Mouse (Mus musculus) embryonic facial prominence, embryonic 13.5 days (tissue): ENCODE results near the gene Olfr201. TPM values are rescaled to one million over a fixed set of nuclear protein-coding genes. Genes with fewer than 3 reads are reported as not detected.
"Not testable (repeated sequence)": the region's sequence is repeated elsewhere in the genome, so short reads cannot be mapped to it uniquely, and the experiment has no call there.

Source experiments
- ATAC-seq: fragments of 200-750 bp; cut with Nextera tagmentation; 2 replicates; pipeline ENCODE4 v1.8.0; 2017; ENCODE audit warnings: low read depth; ENCODE audit not compliant: insufficient number of reproducible peaks, insufficient read depth, low FRiP score, low TSS enrichment
- H3K27ac ChIP-seq: fragments of 300-500 bp; sonication (generic); 2 replicates; pipeline ENCODE4 v1.5.1; 2015; ENCODE audit warnings: moderate library complexity, mild to moderate bottlenecking, inconsistent platforms
- H3K27me3 ChIP-seq: fragments of 300-500 bp; sonication (generic); 2 replicates; pipeline ENCODE4 v1.6.1; 2015; ENCODE audit warnings: mild to moderate bottlenecking, inconsistent platforms
- H3K36me3 ChIP-seq: fragments of 300-500 bp; sonication (generic); 2 replicates; pipeline ENCODE4 v1.6.1; 2015; ENCODE audit warnings: mild to moderate bottlenecking, inconsistent platforms
- H3K4me1 ChIP-seq: fragments of 300-500 bp; sonication (generic); 2 replicates; pipeline ENCODE4 v1.6.1; 2015; ENCODE audit warnings: inconsistent platforms
- H3K4me2 ChIP-seq: fragments of 300-500 bp; sonication (generic); 2 replicates; pipeline ENCODE4 v1.6.1; 2015; ENCODE audit warnings: moderate library complexity, mild to moderate bottlenecking, inconsistent platforms
- H3K4me3 ChIP-seq: fragments of 300-500 bp; sonication (generic); 2 replicates; pipeline ENCODE4 v1.5.1; 2015; ENCODE audit warnings: mild to moderate bottlenecking, inconsistent platforms
- H3K9ac ChIP-seq: fragments of 300-500 bp; sonication (generic); 2 replicates; pipeline ENCODE4 v1.6.1; 2015; ENCODE audit warnings: mild to moderate bottlenecking, inconsistent platforms
- H3K9me3 ChIP-seq: fragments of 300-500 bp; sonication (generic); 2 replicates; pipeline ENCODE4 v1.6.1; 2016; ENCODE audit warnings: inconsistent platforms
- WGBS: fragments of 180-500 bp; shearing (Covaris S2); methylation state at CpG from one replicate; pipeline ENCODE4 v1.1.7; 2015; ENCODE audit warnings: mixed read lengths; 5-methylcytosine and 5-hydroxymethylcytosine counted together
- polyA plus RNA-seq: library from polyadenylated mRNA; unstranded; fragments of >200 nt; fragmentation: Nextera tagmentation; extraction: Ambion mirVana; gene quantifications from 2 replicates; pipeline ENCODE4 v1.2.1, GENCODE M21; 2015

Gene Olfr201
- not detected in 2 replicates for polyA plus RNA-seq

DNA sequence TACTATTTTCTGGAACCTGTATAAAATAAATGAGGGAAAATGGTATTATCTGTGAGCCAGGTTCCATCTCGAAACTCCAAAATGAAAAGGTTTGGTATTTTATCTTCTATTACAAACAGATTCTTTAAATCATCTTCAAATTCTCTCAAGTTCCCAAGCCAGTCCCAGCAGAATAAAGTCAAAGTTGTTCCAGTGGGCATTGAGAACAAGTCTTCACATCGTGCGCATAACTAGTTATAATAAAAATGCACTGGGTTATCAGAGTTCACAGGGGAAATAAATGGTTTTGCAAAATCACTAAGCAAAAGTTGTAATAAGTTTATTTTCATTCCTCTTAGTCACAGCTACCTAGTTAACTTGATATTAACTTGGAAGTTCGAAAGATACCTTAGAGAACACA is at the start of gene Olfr201:
TSS of gene Olfr201 (minus strand) at position 101 of the 400 bp plus-strand sequence.
- not testable (repeated sequence) for ATAC-seq, H3K9ac ChIP-seq, H3K27ac ChIP-seq, H3K4me3 ChIP-seq, H3K4me1 ChIP-seq, H3K27me3 ChIP-seq, H3K4me2 ChIP-seq, H3K9me3 ChIP-seq, H3K36me3 ChIP-seq
- 89% methylated on average over 4 of the region's 4 CpGs for whole genome bisulfite sequencing

DNA sequence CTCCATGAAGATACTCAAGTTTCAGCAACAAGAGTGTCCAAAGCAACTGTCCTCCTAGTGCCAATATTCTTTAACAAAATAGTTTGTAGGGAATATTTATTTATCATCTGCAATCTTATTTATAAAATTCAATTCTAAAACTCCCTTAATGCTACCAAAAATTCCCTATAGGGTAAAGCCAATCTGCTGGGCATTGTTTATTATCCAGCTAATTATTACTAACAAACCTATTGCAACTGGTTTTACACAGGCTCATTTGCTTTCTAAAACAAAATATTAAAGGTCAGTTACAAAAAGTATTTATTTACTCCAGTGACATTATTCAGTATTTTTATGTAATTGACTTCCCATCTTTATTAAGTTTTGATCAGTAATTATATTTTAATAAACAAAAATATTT is 45.7 kb upstream of the Olfr201 start, which contains the start of gene Olfr204:
TSS of gene Olfr204 (minus strand) at position 101 of the 400 bp plus-strand sequence.
- Histone ChIP-seq H3K4me2 (no peak within 1 kb of the TSS), H3K4me1 (no peaks in the 10 kb centered on the region), H3K27ac (no peak within 1 kb of the TSS), H3K36me3 (no peaks in the 10 kb centered on the region), H3K9me3 (no peaks in the 10 kb centered on the region), H3K9ac (no peak within 1 kb of the TSS), H3K4me3 (no peak within 1 kb of the TSS), H3K27me3 (no peaks in the 10 kb centered on the region)
- no peak for ATAC-seq

DNA sequence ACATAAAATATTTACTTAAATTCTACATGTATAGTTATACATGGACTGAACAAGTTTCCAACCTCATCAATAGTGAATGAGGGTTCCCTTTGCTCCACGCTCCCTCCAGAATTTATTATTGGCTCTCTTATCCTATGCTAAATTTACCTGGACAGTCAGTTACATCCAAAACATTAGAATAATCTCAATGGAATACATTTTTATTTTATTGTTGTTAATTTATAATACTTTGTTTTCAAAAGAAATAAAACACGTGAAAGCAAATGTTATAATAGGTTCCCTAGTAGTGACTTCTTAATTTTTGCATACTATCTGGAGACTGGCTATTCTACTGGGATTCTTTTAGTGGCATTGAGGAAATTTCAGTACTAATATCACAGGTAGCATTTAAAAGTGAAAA is 26.1 kb upstream of the Olfr201 start, which contains the start of gene Olfr203:
TSS of gene Olfr203 (plus strand) at position 301 of the 400 bp plus-strand sequence.
- no peaks in the 10 kb centered on the region for H3K4me1 ChIP-seq
- no peaks in the 10 kb centered on the region for H3K36me3 ChIP-seq
- H3K4me2 ChIP-seq, result no peak within 1 kb of the TSS
- no peak within 1 kb of the TSS for H3K4me3 ChIP-seq
- no peak for ATAC-seq
- H3K9ac ChIP-seq, result no peak within 1 kb of the TSS
- no peaks in the 10 kb centered on the region for H3K9me3 ChIP-seq
- H3K27ac ChIP-seq, result no peak within 1 kb of the TSS
- H3K27me3 ChIP-seq, result no peaks in the 10 kb centered on the region
- 84% methylated on average over 2 of the region's 2 CpGs for WGBS

DNA sequence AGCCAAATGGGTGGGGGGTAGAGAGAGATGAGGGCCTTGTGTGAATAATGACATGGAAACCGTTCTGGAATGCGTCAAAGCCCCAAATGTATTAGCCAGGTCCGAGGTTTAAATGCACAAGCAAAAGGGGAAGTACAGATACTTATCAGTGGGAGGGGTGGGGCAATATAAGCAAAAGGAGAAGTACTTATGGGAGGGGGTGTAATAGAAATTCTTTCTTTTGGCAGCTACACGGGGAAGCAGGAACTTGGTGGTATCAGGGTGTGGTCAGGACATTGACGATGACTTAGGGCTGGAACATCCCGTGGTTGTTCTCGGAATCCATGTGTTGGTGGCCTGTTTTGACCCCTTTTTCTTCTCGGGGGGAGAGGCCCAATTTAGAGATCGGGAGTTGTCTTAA is 15.1 kb upstream of the Olfr201 start:
- 75% methylated on average over 9 of the region's 9 CpGs for WGBS
- H3K4me2 ChIP-seq, H3K4me3 ChIP-seq, ATAC-seq, H3K9ac ChIP-seq, H3K27me3 ChIP-seq, H3K9me3 ChIP-seq, H3K36me3 ChIP-seq, H3K27ac ChIP-seq, H3K4me1 ChIP-seq: not testable (repeated sequence)

DNA sequence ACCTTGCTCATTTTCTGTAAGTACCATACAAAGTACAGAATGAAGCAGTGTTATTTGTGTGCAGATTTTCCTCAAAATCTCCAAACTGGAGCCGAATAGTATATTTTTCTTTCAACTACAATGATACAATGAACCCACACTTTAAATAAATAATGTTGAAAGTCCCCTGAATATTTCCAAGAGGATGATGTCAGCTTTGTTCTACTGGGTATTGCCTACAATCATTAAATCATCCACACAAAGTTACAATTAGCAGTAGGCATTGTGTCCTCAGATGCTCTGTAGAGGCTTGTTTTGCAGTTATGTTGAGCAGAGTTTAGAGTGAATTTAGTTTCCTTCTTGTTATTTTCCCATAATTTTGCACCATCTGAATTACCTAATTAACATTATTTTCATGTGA is 14.3 kb upstream of the Olfr201 start, which contains the start of gene Olfr202:
TSS of gene Olfr202 (minus strand) at position 101 of the 400 bp plus-strand sequence.
- WGBS, result 83% methylated on average over 1 of the region's 1 CpGs
- H3K27ac ChIP-seq, result no peak within 1 kb of the TSS
- H3K4me3 ChIP-seq, result no peak within 1 kb of the TSS
- no peaks in the 10 kb centered on the region for H3K27me3 ChIP-seq
- no peak within 1 kb of the TSS for H3K4me2 ChIP-seq
- no peak for ATAC-seq
- no peaks in the 10 kb centered on the region for H3K9me3 ChIP-seq
- no peaks in the 10 kb centered on the region for H3K36me3 ChIP-seq
- no peak within 1 kb of the TSS for H3K9ac ChIP-seq
- no peaks in the 10 kb centered on the region for H3K4me1 ChIP-seq

DNA sequence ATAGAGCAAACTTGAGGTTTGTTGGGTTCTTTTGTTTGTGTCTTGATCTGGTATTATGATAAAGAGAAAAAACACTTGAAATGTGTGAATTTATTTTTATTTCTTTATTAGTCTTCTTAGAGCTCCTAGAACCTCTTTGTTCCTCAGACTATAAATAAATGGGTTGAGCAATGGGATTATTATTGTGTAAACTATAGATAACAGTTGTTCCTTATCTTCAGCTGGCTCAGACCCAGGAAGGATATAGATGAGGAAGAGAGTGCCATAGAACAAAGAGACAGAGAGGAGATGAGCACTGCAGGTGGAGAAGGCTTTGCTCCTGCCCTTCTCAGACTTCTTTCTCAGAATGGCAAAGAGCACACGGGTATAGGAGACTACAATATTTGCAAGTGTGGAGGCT is 11.0 kb upstream of the Olfr201 start:
- Histone ChIP-seq H3K9ac (no peak overlapping the region), H3K4me3 (no peak overlapping the region), H3K4me1 (no peaks in the 10 kb centered on the region), H3K27ac (no peak overlapping the region), H3K27me3 (no peaks in the 10 kb centered on the region), H3K36me3 (no peaks in the 10 kb centered on the region), H3K4me2 (no peak overlapping the region), H3K9me3 (no peaks in the 10 kb centered on the region)
- 74% methylated on average over 1 of the region's 1 CpGs for WGBS
- ATAC-seq, result no peak

DNA sequence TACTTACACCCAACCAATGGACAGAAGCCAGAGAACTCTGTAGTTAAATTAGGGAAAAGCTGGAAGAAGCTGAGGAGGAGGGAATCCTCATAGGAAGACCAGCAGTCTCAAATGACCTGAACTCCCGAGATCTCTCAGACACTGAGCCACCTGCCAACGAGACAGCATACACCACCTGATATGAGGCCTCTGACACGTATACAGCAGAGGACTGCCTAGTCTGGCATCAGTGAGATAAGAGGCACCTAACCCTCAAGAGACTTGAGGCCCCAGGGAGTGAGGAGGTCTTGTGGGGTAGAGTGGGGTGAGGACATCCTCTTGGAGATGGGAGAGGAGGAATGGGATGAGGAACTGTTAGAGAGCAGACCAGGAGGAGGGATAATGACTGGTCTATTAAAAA is 8.1 kb upstream of the Olfr201 start:
- WGBS, result 79% methylated on average over 3 of the region's 3 CpGs
- no peak overlapping the region for H3K27ac ChIP-seq
- ATAC-seq, result no peak

DNA sequence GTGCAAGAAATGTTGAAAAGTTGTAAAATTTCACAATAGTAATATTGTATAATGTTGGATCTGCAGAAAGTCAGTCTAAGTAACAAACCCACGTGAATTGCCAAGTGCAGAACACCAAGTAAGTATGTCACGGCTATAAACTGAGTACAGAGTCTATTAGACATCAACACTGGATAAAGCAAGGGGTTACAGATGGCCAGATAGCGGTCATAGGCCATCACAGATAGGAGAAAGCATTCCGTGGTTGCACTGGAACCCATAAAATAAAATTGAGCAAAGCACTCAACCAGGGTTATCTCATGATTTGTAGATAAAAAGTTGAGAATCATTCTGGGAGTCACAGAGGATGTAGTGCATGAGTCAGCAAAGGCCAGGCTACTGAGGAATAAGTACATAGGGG is 3.3 kb downstream of the Olfr201 start:
- ATAC-seq, H3K36me3 ChIP-seq, H3K4me3 ChIP-seq, H3K27ac ChIP-seq, H3K9me3 ChIP-seq, H3K4me2 ChIP-seq, H3K9ac ChIP-seq, H3K27me3 ChIP-seq, H3K4me1 ChIP-seq: not testable (repeated sequence)
- WGBS, result 73% methylated on average over 4 of the region's 4 CpGs

More for the DNA sequence above, 8.1 kb upstream of the Olfr201 start:
- Histone ChIP-seq H3K9ac (no peak overlapping the region), H3K4me2 (no peak overlapping the region), H3K36me3 (no peaks in the 10 kb centered on the region), H3K27me3 (no peaks in the 10 kb centered on the region), H3K9me3 (no peaks in the 10 kb centered on the region), H3K4me3 (no peak overlapping the region), H3K4me1 (no peaks in the 10 kb centered on the region)

DNA sequence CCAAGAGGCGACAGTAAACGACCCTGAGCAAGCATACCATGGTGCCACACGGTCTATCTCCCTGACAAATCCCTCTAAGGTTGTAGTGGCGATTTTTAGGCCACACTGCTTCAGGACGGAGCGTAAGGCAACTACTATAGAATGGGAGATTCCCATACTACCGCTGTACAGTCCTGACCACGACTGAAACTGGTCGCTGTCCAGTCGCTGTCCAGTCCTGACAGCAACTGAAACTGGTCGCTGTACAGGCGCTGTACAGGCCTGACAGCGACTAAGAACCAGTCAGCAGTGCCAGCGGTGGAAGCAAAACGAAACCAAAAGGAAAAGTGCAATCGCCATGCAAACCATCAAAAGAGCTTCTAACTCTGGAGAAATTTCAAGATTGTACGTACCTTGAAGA is 22.7 kb downstream of the Olfr201 start:
- Histone ChIP-seq H3K4me1 (no peaks in the 10 kb centered on the region), H3K9me3 (peaks cover 6% of the 10 kb centered on the region; the same call in 1 of the 2 replicates), H3K4me2 (no peak overlapping the region), H3K9ac (no peak overlapping the region), H3K27me3 (no peaks in the 10 kb centered on the region), H3K27ac (no peak overlapping the region), H3K36me3 (no peaks in the 10 kb centered on the region), H3K4me3 (no peak overlapping the region)
- ATAC-seq, result no peak
- 86% methylated on average over 17 of the region's 17 CpGs for WGBS

DNA sequence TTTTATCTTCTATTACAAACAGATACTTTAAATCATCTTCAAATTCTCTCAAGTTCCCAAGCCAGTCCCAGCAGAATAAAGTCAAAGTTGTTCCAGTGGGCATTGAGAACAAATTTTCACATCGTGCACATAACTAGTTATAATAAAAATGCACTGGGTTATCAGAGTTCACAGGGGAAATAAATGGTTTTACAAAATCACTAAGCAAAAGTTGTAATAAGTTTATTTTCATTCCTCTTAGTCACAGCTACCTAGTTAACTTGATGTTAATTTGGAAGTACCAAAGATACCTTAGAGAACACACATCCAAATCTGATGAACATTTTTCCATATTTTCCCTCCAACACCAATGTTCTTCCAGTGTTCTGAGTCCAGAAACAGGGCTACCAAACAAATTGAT is 52.8 kb downstream of the Olfr201 start, which contains the start of gene Olfr199:
TSS of gene Olfr199 (minus strand) at position 101 of the 400 bp plus-strand sequence.
- not testable (repeated sequence) for H3K27ac ChIP-seq, H3K27me3 ChIP-seq, H3K36me3 ChIP-seq, ATAC-seq, H3K9me3 ChIP-seq, H3K9ac ChIP-seq, H3K4me3 ChIP-seq, H3K4me2 ChIP-seq, H3K4me1 ChIP-seq
- 76% methylated on average over 1 of the region's 1 CpGs for WGBS

DNA sequence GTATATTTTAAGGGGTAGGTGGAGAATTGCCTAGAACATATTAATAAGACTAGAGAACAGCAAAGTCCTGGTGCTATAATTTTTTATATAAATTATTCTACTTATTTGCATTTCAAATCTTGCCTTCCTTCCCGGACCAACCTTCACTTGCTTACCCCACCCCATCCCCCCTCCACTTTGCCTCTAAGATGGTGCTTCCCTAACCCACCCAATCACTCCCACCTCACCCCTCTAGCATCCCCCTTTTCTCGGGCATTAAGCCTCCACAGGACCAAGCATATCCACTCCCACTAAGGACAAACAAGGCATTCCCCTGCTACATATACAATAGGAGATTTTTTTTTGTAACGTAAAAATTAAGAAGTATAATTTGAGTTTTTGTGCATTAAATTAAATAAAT is 54.6 kb downstream of the Olfr201 start:
- not testable (repeated sequence) for H3K4me1 ChIP-seq, H3K9me3 ChIP-seq, H3K4me2 ChIP-seq, ATAC-seq, H3K27me3 ChIP-seq, H3K9ac ChIP-seq, H3K27ac ChIP-seq, H3K4me3 ChIP-seq, H3K36me3 ChIP-seq
- 85% methylated on average over 3 of the region's 3 CpGs for WGBS
